Comparison of ENCODE assay signal across 21 mouse cellular contexts in the genomic region with DNA sequence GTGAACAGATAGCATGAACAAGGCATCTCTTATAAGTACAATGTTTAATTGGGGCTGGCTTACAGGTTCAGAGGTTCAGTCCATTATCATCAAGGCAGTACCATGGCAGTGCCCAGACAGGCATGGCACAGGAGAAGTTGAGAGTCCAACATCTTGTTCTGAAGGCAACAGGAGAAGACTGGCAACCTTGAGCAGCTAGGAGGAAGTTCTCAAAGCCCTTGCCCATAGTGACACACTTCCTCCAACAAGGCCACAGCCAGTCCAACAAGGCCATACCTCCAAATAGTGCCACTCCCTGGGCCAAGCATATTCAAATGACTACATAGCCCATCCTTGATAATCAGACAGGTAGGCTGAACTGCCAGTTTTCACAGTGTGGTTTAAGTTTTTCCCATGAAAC.
"Had no signal": no experiment of that assay in that cellular context is flagged by ENCODE, and none has a peak within 500 bp of the region (broad histone marks: within the 10 kb centered on the region; RNA-seq: fewer than 3 reads in every experiment).

No protein-coding gene starts in this region.

- H3K27ac ChIP-seq: limb, embryonic 13.5 days; liver, embryonic 14.5 days; macrophage; neural tube, embryonic 12.5 days; neural tube, embryonic 15.5 days had no signal

- ATAC-seq: intestine, embryonic 16.5 days; liver, postnatal 0 days; lung, postnatal 0 days had no signal

- H3K9ac ChIP-seq: limb, embryonic 13.5 days; liver, embryonic 14.5 days; liver, postnatal 0 days; lung, embryonic 14.5 days; neural tube, embryonic 12.5 days; neural tube, embryonic 15.5 days had no signal

- H3K4me2 ChIP-seq: limb, embryonic 13.5 days; lung, embryonic 14.5 days; midbrain, embryonic 11.5 days; neural tube, embryonic 12.5 days; neural tube, embryonic 15.5 days had no signal

- H3K36me3 ChIP-seq: limb, embryonic 13.5 days; neural tube, embryonic 12.5 days; neural tube, embryonic 15.5 days had no signal

- DNase-seq: kidney, adult 18-20 months; kidney, adult 9 months; kidney, postnatal 14 days; kidney, postnatal 4 days; liver; liver, postnatal 0 days; lung, embryonic 14.5 days; midbrain, embryonic 14.5 days; retina, postnatal 1 day; right cerebral cortex, postnatal 25 days; spleen, adult 18-20 months; thymus, adult 18-20 months; thymus, postnatal 36 days had no signal

- H3K27me3 ChIP-seq: limb, embryonic 13.5 days; neural tube, embryonic 15.5 days had no signal

- H3K9me3 ChIP-seq: limb, embryonic 13.5 days; neural tube, embryonic 12.5 days; neural tube, embryonic 15.5 days had no signal

- H3K4me3 ChIP-seq: limb, embryonic 13.5 days; neural tube, embryonic 12.5 days; neural tube, embryonic 15.5 days had no signal
